Mouse (Mus musculus): Measurements from ENCODE around the gene Tns1. TPM values are rescaled to one million over a fixed set of nuclear protein-coding genes. Genes with fewer than 3 reads are reported as not detected.
A peak's percentile ranks its signal among the peaks of the same experiment; 100 is the strongest.

Gene Tns1
- total RNA-seq, 2 experiments from 2014 or later, result 294 to 305 TPM

GRCm38 (mm10) chr1:73958210-73958983, 165.9 kb downstream of the Tns1 start:
- H3K27ac ChIP-seq, result peak overlapping the region; percentile 99
- intact Hi-C loops (cut with DNase I), result loop anchor here (2.0 kb wide), 1 partner anchor 14 kb away; no protein-coding TSS in a partner anchor
- no peak for TF ChIP-seq CTCF (IDR thresholded peaks at IDR 0.05)
- peak; percentile 83 for DNase-seq
- peak overlapping the region; percentile 87 for H3K4me3 ChIP-seq

GRCm38 (mm10) chr1:73957428-73957827, 166.8 kb downstream of the Tns1 start:
- Histone ChIP-seq H3K4me3 (peak overlapping the region; percentile 87), H3K27ac (peak overlapping the region; percentile 99)
- intact Hi-C loops (cut with DNase I), result no loop called here
- DNase-seq, result no peak
- TF ChIP-seq CTCF (IDR thresholded peaks at IDR 0.05), result no peak

- TF ChIP-seq CTCF (IDR thresholded peaks at IDR 0.05), result no peak
- intact Hi-C loops (cut with DNase I), result no loop called here
- peak overlapping the region; percentile 99 for H3K27ac ChIP-seq
- H3K4me3 ChIP-seq, result peak overlapping the region; percentile 87
- DNase-seq, result no peak
These were observed 167.9 kb downstream of the Tns1 start for GRCm38 (mm10) chr1:73956320-73956719.

GRCm38 (mm10) chr1:73955259-73955842, 168.9 kb downstream of the Tns1 start:
- intact Hi-C loops (cut with DNase I), result no loop called here
- DNase-seq, result peak; percentile 78
- TF ChIP-seq CTCF (IDR thresholded peaks at IDR 0.05), result no peak
- H3K27ac ChIP-seq, result peak overlapping the region; percentile 99
- peak overlapping the region; percentile 87 for H3K4me3 ChIP-seq

GRCm38 (mm10) chr1:73954614-73955013, 169.6 kb downstream of the Tns1 start:
- DNase-seq, result peak; percentile 65
- Histone ChIP-seq H3K27ac (peak overlapping the region; percentile 99), H3K4me3 (peak overlapping the region; percentile 87)
- intact Hi-C loops (cut with DNase I), result no loop called here
- TF ChIP-seq CTCF (IDR thresholded peaks at IDR 0.05), result no peak

- intact Hi-C loops (cut with DNase I), result no loop called here
- TF ChIP-seq CTCF (IDR thresholded peaks at IDR 0.05), result no peak
- no peak overlapping the region for H3K4me3 ChIP-seq
- peak overlapping the region; percentile 99 for H3K27ac ChIP-seq
- DNase-seq, result no peak
These were observed 170.2 kb downstream of the Tns1 start for GRCm38 (mm10) chr1:73954015-73954408.

- peak overlapping the region; percentile 99 for H3K27ac ChIP-seq
- intact Hi-C loops (cut with DNase I), result no loop called here
These were observed 170.8 kb downstream of the Tns1 start for GRCm38 (mm10) chr1:73953317-73954014.

GRCm38 (mm10) chr1:73952598-73952997, 171.7 kb downstream of the Tns1 start:
- peak overlapping the region; percentile 99 for H3K27ac ChIP-seq
- no peak overlapping the region; the same call in 1 of the 2 replicates for H3K4me3 ChIP-seq
- DNase-seq, result no peak
- intact Hi-C loops (cut with DNase I), result no loop called here
- no peak for TF ChIP-seq CTCF (IDR thresholded peaks at IDR 0.05)

More at GRCm38 (mm10) chr1:73953317-73954014, 170.8 kb downstream of the Tns1 start:
- TF ChIP-seq CTCF (IDR thresholded peaks at IDR 0.05), result no peak
- no peak for DNase-seq
- no peak overlapping the region; the same call in 1 of the 2 replicates for H3K4me3 ChIP-seq

GRCm38 (mm10) chr1:73951178-73951577, 173.1 kb downstream of the Tns1 start:
- Histone ChIP-seq H3K27ac (peak overlapping the region; percentile 99), H3K4me3 (no peak overlapping the region)
- intact Hi-C loops (cut with DNase I), result no loop called here
- peak; percentile 63 for DNase-seq
- no peak for TF ChIP-seq CTCF (IDR thresholded peaks at IDR 0.05)

- peak overlapping the region; percentile 90 for H3K27ac ChIP-seq
- no peak for DNase-seq
These were observed 175.5 kb downstream of the Tns1 start for GRCm38 (mm10) chr1:73948757-73949156.

GRCm38 (mm10) chr1:73947525-73948304, 176.5 kb downstream of the Tns1 start:
- DNase-seq, result peak; percentile 52
- Histone ChIP-seq H3K4me3 (peak overlapping the region; percentile 23), H3K27ac (peak overlapping the region; percentile 90)
- intact Hi-C loops (cut with DNase I), result no loop called here
- TF ChIP-seq CTCF (IDR thresholded peaks at IDR 0.05), result no peak

More at GRCm38 (mm10) chr1:73948757-73949156, 175.5 kb downstream of the Tns1 start:
- no peak overlapping the region for H3K4me3 ChIP-seq
- no peak for TF ChIP-seq CTCF (IDR thresholded peaks at IDR 0.05)
- intact Hi-C loops (cut with DNase I), result no loop called here

- TF ChIP-seq CTCF (IDR thresholded peaks at IDR 0.05), result no peak
- intact Hi-C loops (cut with DNase I), result no loop called here
- Histone ChIP-seq H3K27ac (peak overlapping the region; percentile 90), H3K4me3 (no peak overlapping the region; the same call in 1 of the 2 replicates)
- DNase-seq, result no peak
These were observed 177.5 kb downstream of the Tns1 start for GRCm38 (mm10) chr1:73946701-73947100.
